Mouse (Mus musculus) forebrain, embryonic 13.5 days (tissue): ENCODE results near the gene 6030445D17Rik. TPM values are rescaled to one million over a fixed set of nuclear protein-coding genes. Genes with fewer than 3 reads are reported as not detected.

ENCODE experiments used
- ATAC-seq: fragments of 200-750 bp; cut with Nextera tagmentation; 2 replicates; pipeline ENCODE4 v1.8.0; 2017
- H3K27ac ChIP-seq: fragments of 300-500 bp; sonication (generic); 2 replicates; pipeline ENCODE4 v1.5.1; 2015; ENCODE audit warnings: inconsistent platforms, mild to moderate bottlenecking, moderate library complexity
- H3K27me3 ChIP-seq: fragments of 300-500 bp; sonication (generic); 2 replicates; pipeline ENCODE4 v1.6.1; 2015; ENCODE audit warnings: mild to moderate bottlenecking, inconsistent platforms
- H3K36me3 ChIP-seq: fragments of 300-500 bp; sonication (generic); 2 replicates; pipeline ENCODE4 v1.6.1; 2015; ENCODE audit warnings: mild to moderate bottlenecking, inconsistent platforms; ENCODE audit not compliant: poor library complexity, severe bottlenecking
- H3K4me1 ChIP-seq: fragments of 300-500 bp; sonication (generic); 2 replicates; pipeline ENCODE4 v1.6.1; 2015; ENCODE audit warnings: inconsistent platforms
- H3K4me2 ChIP-seq: fragments of 300-500 bp; sonication (generic); 2 replicates; pipeline ENCODE4 v1.6.1; 2015; ENCODE audit warnings: inconsistent platforms, mild to moderate bottlenecking, moderate library complexity
- H3K4me3 ChIP-seq: fragments of 300-500 bp; sonication (generic); 2 replicates; pipeline ENCODE4 v1.5.1; 2015; ENCODE audit warnings: mild to moderate bottlenecking, inconsistent platforms
- H3K9ac ChIP-seq: fragments of 300-500 bp; sonication (generic); 2 replicates; pipeline ENCODE4 v1.6.1; 2015; ENCODE audit warnings: mild to moderate bottlenecking, inconsistent platforms
- H3K9me3 ChIP-seq: fragments of 300-500 bp; sonication (generic); replicated peaks from 2 replicates; pipeline ENCODE4 v1.6.1; 2016; ENCODE audit warnings: inconsistent platforms
- WGBS: fragments of 180-500 bp; shearing (Covaris S2); methylation state at CpG from one replicate; pipeline ENCODE4 v1.1.7; 2015; 5-methylcytosine and 5-hydroxymethylcytosine counted together
- polyA plus RNA-seq: library from polyadenylated mRNA; unstranded; fragments of >200 nt; fragmentation: Nextera tagmentation; extraction: Ambion mirVana; gene quantifications from 2 replicates; pipeline ENCODE4 v1.2.1, GENCODE M21; 2015

6030445D17Rik gene
- polyA plus RNA-seq, result 0.13 TPM in 1 of 2 replicates, not detected in the other

DNA sequence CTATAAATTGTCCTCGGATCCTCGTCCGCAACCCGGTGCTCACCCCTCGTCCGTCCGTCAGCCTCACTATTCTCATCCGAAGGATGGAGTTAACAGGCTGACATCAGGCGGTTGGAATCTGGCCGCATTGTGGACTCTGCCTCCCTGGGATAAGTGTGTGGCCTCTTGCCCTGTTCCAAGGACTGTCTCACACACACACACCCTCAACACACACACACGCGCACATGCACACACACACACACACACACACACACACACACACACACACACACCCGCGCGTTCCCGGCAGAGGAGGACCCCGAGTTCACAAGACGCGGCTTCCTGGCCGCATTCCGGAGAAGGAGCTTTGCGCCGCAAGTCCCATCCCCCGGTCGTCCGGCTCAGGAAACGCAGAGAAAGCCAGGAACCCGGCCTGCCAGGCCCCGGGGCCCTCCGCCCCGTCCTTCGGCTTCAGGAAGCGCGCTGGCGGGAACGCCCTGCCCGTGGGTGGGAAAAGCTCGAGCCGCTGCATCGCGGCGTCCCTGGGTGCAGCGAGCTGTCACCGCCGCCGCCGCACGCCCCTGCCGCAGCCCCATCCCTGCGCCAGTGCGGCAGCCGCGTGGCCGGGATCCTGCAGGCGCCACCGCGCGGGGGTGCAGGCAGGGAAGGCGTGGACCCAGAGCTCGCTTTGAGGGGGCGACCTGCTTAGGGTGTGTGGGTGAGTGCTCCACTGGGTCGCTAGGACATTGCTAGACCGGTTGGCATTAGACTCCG, at the start of gene 6030445D17Rik:
Gene 6030445D17Rik (plus strand): TSS at position 165 of the 753 bp plus-strand sequence.
- H3K4me3 ChIP-seq, result peak within 1 kb of the TSS; percentile 65
- peaks cover 28% of the 10 kb centered on the region for H3K4me1 ChIP-seq
- peak within 1 kb of the TSS; percentile 99 for H3K4me2 ChIP-seq
- peak within 1 kb of the TSS; percentile 79 for H3K9ac ChIP-seq
- peak; percentile 75 for ATAC-seq
- peaks cover 41% of the 10 kb centered on the region for H3K27me3 ChIP-seq
- WGBS, result under 1% methylated on average over 58 of the region's 64 CpGs
- H3K27ac ChIP-seq, result no peak within 1 kb of the TSS
- no peaks in the 10 kb centered on the region for H3K36me3 ChIP-seq
- no peaks in the 10 kb centered on the region for H3K9me3 ChIP-seq

DNA sequence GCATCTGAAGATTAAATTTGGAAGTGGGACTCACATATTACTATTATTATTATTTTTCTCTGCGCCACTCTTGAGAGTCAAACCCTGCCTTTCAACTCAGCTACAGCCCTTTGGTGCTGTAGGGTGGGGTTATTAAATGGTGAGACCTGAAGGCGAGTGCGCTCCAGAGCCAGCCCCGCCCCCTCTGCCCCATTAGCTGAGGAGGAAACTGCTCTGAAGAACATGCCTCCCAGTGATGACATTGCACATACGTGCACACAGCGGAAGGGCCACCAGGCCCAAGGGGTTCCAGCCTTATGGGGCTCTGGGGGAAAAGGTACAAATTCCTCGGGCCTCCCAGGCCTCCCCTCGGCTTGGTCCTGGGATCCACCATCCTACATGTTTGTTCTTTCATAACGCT, 46.6 kb upstream of the 6030445D17Rik start:
- Histone ChIP-seq H3K9me3 (no peaks in the 10 kb centered on the region), H3K36me3 (no peaks in the 10 kb centered on the region), H3K27me3 (peaks cover 10% of the 10 kb centered on the region; the same call in 1 of the 2 replicates), H3K4me3 (no peak overlapping the region), H3K4me2 (no peak overlapping the region), H3K9ac (no peak overlapping the region), H3K4me1 (peaks cover 6% of the 10 kb centered on the region; the same call in 1 of the 2 replicates), H3K27ac (no peak overlapping the region)
- ATAC-seq, result no peak
- WGBS, result 87% methylated on average over 9 of the region's 9 CpGs

DNA sequence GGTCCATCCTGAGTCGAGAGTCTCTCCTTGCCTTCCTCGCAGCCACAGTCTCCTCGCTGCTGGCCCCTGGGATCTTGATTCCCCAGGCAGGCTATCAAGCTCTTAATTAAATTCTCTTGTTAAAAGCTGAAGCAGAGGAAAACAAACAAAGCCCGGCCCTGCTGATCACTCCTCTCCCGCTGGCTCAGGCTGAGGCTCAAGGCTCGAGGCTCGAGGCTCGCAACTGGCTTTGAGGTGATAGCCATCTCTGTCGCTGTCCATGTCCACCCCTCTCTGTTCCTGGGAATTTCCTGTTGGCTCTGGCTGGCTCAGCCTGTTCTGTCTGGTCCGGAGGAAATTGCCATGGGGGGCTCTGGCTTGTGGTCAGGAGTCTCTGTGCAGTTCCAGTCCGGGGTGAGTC, 43.1 kb upstream of the 6030445D17Rik start:
- Histone ChIP-seq H3K4me2 (no peak overlapping the region), H3K27me3 (peaks cover 40% of the 10 kb centered on the region), H3K9ac (no peak overlapping the region), H3K27ac (no peak overlapping the region), H3K36me3 (no peaks in the 10 kb centered on the region), H3K4me3 (no peak overlapping the region), H3K4me1 (peaks cover 7% of the 10 kb centered on the region; the same call in 1 of the 2 replicates), H3K9me3 (no peaks in the 10 kb centered on the region)
- 7% methylated on average over 11 of the region's 11 CpGs for WGBS
- ATAC-seq, result no peak

DNA sequence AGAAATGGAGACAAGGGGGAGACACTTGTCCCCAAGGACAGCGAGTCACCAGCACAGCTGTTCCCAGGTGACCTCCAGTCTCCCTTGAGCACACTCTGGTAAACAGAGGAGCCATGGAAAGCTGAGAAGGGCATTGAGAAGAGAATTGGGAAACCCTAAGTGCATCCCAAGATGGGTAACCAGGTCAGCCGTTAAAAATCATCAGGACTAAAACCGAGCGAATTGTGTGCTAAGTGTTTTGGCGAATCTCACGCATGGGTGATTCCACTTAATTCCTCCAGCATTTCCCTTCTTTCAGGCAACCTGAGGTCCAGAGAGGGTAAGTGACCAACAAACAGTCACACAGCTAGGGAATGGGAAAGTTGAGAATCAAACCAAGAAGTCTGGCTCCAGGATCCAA, 42.7 kb upstream of the 6030445D17Rik start:
- Histone ChIP-seq H3K9me3 (no peaks in the 10 kb centered on the region), H3K4me3 (no peak overlapping the region), H3K36me3 (no peaks in the 10 kb centered on the region), H3K4me1 (peaks cover 11% of the 10 kb centered on the region), H3K27ac (no peak overlapping the region), H3K27me3 (peaks cover 45% of the 10 kb centered on the region), H3K4me2 (no peak overlapping the region), H3K9ac (no peak overlapping the region)
- no peak for ATAC-seq
- WGBS, result 39% methylated on average over 6 of the region's 6 CpGs

DNA sequence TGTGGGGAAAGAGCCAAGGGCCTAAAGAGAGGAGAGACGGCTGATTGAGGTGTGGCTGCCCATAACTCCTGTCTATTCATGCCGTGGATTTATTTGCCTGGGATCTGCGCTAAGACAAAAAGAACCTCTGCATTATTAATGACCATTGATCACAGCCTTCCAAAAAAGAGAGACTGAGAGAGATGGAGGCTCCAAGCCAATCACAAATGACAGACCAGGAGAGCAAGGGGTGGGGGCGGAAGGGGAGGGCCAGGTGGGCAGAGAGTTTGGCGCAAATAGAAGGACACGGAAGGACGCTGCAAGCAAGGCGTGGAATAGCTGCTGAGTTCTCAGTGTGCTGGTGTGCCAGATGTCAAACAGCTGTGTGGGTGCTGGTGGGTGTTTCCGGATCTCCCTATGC, 38.8 kb upstream of the 6030445D17Rik start, which contains the start of gene Htr1d:
Gene Htr1d (plus strand): TSS at position 301 of the 400 bp plus-strand sequence.
- Histone ChIP-seq H3K36me3 (no peaks in the 10 kb centered on the region), H3K9ac (peak within 1 kb of the TSS; percentile 68), H3K4me2 (peak within 1 kb of the TSS; percentile 79), H3K27ac (no peak within 1 kb of the TSS), H3K27me3 (peaks cover 61% of the 10 kb centered on the region), H3K4me1 (peaks cover 18% of the 10 kb centered on the region), H3K4me3 (peak within 1 kb of the TSS; percentile 45), H3K9me3 (no peaks in the 10 kb centered on the region)
- 72% methylated on average over 9 of the region's 9 CpGs for WGBS
- ATAC-seq, result no peak

DNA sequence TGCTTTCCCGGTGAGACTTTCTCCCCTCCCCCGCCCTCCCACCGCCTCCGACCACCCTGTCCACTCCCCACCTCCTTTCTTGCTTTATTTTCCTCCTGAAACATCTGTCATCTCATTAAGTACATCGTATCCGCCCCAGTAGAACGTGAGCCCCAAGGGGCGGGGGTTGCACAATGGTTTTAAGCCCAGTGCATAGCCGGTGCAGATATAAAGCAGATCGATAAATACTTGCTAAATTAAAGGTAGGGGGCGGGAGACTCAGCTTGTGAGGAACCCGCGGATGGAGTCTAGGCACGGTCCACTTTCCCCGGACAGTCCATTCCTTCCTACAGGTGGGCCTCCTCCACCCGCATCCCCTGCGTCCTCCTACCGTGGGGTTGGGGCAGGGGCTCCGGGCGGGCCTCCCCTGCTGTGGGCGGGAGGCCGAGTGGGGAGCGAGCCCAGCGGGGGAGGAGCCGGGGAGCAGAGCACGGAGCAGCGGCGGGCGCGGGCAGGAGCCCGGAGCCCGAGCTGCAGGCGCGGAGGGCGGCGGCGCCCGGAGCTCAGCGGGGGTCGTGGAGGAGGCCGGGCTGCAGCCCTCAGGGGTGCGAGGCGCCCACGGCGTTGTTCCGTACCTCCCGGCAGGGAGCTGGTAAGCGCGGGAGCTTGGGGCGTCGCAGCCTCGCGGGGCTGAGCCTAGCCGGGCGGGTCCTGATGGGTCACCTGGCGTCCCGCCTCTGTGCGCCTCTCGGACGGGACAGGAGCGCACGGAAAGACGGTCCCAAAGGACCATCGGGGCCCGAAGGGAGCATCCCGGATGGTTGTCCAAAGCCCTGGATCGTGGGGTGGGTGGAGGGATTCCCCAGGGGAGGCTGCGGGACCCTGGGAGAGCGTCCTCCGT, 37.7 kb upstream of the 6030445D17Rik start:
- Histone ChIP-seq H3K27me3 (peaks cover 58% of the 10 kb centered on the region), H3K4me1 (peaks cover 12% of the 10 kb centered on the region), H3K36me3 (no peaks in the 10 kb centered on the region), H3K4me2 (peak overlapping the region; percentile 79), H3K9me3 (no peaks in the 10 kb centered on the region), H3K4me3 (peak overlapping the region; percentile 45), H3K27ac (no peak overlapping the region), H3K9ac (peak overlapping the region; percentile 68)
- 0 out of 2 replicates have a peak, but pooled peaks have one; percentile 24 for ATAC-seq
- under 1% methylated on average over 50 of the region's 70 CpGs for WGBS

DNA sequence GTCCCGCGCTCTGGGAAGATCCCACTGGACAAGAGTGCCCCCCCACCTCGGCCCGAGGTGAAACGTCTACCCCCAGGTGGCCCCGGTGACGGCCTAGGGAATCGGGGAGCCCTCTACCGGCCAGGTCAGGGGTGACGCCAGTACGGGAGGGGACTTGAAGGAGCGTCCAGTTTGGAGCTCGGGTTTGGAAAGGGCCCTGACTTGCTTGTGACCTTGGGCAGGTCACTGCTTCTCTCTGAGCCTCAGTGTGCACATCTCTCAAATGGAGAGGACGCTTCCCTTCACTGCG, 37.1 kb upstream of the 6030445D17Rik start:
- Histone ChIP-seq H3K36me3 (no peaks in the 10 kb centered on the region), H3K4me2 (peak overlapping the region; percentile 79), H3K9me3 (no peaks in the 10 kb centered on the region), H3K4me1 (peaks cover 12% of the 10 kb centered on the region), H3K27me3 (peaks cover 54% of the 10 kb centered on the region), H3K27ac (no peak overlapping the region), H3K9ac (peak overlapping the region; percentile 68; the same call in 1 of the 2 replicates), H3K4me3 (peak overlapping the region; percentile 45)
- WGBS, result 3% methylated on average over 15 of the region's 15 CpGs
- no peak for ATAC-seq

DNA sequence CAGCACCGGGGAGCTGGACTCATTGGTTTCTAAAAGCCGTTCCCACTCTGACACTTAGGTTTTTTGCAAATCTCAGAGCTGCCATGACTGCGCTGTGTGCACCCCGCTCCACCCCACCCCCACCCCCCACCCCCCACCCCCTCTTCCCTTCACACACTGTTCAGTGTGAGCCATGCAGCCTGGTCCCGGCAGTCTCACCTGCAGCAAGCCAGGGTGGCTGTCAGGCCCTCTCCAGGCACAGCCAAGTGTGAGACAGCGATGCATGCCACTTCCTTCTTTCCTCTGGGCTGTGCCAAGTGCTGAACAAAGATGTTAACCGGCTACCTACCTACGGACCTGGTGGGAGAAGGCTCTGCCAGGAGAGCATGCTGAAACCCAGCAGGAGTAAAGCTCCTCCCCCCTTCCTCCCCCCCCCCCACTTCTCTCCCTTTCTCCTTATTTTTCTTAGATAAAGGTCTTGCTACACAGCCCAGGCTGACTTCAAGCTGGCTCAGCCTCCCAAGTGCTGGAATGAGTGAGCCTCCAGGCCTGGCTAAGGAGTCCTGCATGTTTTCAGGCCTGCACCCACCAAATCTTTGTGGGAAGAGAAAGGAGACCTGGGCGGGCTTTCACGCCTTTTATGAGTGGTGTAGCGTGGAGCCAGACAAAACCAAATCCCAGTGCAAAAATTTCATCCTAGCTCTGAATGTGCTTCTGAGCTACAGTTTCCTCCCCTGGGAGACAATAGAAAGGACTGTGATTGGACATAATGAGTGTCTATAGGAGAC, 31.3 kb upstream of the 6030445D17Rik start:
- H3K27me3 ChIP-seq, result peaks cover 6% of the 10 kb centered on the region; the same call in 1 of the 2 replicates
- H3K27ac ChIP-seq, result no peak overlapping the region
- no peak overlapping the region for H3K4me2 ChIP-seq
- no peaks in the 10 kb centered on the region for H3K9me3 ChIP-seq
- no peaks in the 10 kb centered on the region for H3K36me3 ChIP-seq
- ATAC-seq, result peak; percentile 45; the same call in 1 of the 2 replicates
- no peak overlapping the region; the same call in 1 of the 2 replicates for H3K9ac ChIP-seq
- 30% methylated on average over 10 of the region's 11 CpGs for WGBS
- no peak overlapping the region for H3K4me3 ChIP-seq
- peaks cover 14% of the 10 kb centered on the region for H3K4me1 ChIP-seq

DNA sequence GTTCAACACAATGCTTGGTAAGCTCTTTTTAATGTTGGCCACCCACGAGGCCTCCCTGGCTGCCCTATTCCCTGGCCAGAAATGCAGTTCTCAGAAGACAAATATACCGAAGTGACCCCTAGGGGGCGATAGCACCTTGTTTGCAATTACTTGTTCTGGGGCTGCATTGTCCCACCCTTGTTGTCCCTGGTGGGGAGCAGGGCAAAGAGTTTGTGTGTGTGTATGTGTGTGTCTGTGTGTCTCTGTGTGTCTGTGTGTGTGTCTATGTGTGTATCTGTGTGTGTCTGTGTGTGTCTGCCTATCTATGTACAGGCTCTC, 30.7 kb upstream of the 6030445D17Rik start:
- no peaks in the 10 kb centered on the region for H3K36me3 ChIP-seq
- no peak overlapping the region for H3K4me3 ChIP-seq
- H3K9me3 ChIP-seq, result no peaks in the 10 kb centered on the region
- H3K9ac ChIP-seq, result no peak overlapping the region
- 2% methylated on average over 3 of the region's 3 CpGs for WGBS
- peaks cover 14% of the 10 kb centered on the region for H3K4me1 ChIP-seq
- H3K27me3 ChIP-seq, result 0 out of 2 replicates have a peak, but pooled peaks cover under 1% of the 10 kb centered on the region
- H3K27ac ChIP-seq, result no peak overlapping the region
- no peak overlapping the region for H3K4me2 ChIP-seq
- 0 out of 2 replicates have a peak, but pooled peaks have one; percentile 16 for ATAC-seq

DNA sequence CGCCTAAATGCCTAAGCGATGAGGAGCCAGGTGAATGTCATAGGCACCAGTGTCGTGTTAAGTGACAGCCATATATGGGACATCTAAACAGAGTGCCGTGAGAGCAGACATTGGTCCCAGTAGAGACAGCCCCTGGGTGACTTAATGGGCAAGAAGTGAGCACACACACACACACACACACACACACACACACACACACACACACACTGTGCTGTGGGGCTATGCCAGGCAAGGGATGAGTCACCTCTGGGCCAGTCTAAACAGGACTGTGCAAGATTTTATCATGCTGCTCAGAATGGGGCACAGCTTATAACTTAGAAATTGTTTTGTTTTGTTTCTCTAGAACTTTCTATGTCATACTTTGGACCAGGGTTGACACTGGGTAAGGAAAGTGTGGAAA, 28.0 kb upstream of the 6030445D17Rik start:
- Histone ChIP-seq H3K36me3 (no peaks in the 10 kb centered on the region), H3K9ac (no peak overlapping the region), H3K27ac (no peak overlapping the region), H3K4me3 (no peak overlapping the region), H3K27me3 (no peaks in the 10 kb centered on the region), H3K4me2 (no peak overlapping the region), H3K4me1 (peaks cover 14% of the 10 kb centered on the region), H3K9me3 (no peaks in the 10 kb centered on the region)
- WGBS, result 89% methylated on average over 4 of the region's 4 CpGs
- ATAC-seq, result no peak

DNA sequence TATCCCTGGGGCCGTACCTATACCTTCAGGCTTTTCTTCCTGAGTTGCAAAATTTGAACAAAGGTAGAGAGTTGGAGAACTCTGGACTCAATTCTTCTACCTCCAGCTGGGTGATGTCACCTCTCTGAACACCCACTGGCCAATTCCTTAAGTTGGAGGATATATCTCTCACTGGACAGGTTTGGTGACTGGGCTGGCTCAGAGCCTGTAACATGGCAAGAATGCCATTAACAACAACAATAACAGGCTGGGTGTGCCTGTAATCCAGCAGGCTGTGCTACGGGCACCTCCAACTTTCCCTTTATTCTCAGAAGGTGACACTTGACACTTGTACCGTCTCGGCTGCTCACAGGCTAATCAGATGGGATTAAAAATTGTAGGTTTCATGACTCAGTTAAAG, 22.9 kb upstream of the 6030445D17Rik start:
- H3K9me3 ChIP-seq, result no peaks in the 10 kb centered on the region
- H3K4me2 ChIP-seq, result no peak overlapping the region
- no peak overlapping the region for H3K4me3 ChIP-seq
- 55% methylated on average over 4 of the region's 4 CpGs for WGBS
- H3K4me1 ChIP-seq, result no peaks in the 10 kb centered on the region
- no peaks in the 10 kb centered on the region for H3K36me3 ChIP-seq
- no peak overlapping the region for H3K27ac ChIP-seq
- no peak overlapping the region for H3K9ac ChIP-seq
- ATAC-seq, result no peak
- no peaks in the 10 kb centered on the region for H3K27me3 ChIP-seq
